Mouse (Mus musculus): Measurements from ENCODE around the gene Gm11172. TPM values are rescaled to one million over a fixed set of nuclear protein-coding genes. Genes with fewer than 3 reads are reported as not detected.
"Not testable (repeated sequence)": the region's sequence is repeated elsewhere in the genome, so short reads cannot be mapped to it uniquely, and the experiment has no call there.

Gm11172 gene
- polyA plus RNA-seq, 1 experiment from 2014 or later: not detected

- ATAC-seq (ENCODE audit: low FRiP score): no peak
- H3K4me2 ChIP-seq: no peak overlapping the region
- H3K9ac ChIP-seq: no peak overlapping the region
Observed at GRCm38 (mm10) chr16:10786782-10787547, 25.8 kb upstream of the Gm11172 start.

DNA sequence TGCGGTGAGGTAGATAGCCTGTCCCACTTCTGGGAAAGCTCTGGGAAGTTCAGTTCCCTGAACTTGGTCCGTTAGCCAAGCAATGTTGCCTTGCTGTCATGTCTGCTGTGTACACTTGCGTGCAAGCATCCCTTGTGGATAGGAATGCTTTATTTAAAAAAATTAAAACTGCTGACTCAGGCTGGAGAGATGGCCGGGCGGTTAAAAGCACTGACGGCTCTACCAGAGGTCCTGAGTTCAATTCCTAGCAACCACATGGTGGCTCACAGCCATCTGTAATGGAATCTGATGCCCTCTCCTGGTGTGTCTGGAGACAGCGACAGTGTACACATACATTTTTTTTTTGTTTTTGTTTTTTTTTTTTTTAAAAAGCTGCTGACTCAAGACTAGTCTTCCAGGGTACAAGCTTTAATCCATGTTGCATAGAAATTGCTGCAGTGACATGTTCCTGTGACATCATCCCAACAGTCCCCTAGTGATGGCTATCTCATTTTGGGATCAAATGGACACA, 25.1 kb upstream of the Gm11172 start:
- 80% methylated on average over 7 of the region's 7 CpGs for WGBS
- H3K4me1 ChIP-seq (replicated peaks): peaks cover 28% of the 10 kb centered on the region
- no peak overlapping the region for H3K9ac ChIP-seq
- no peaks in the 10 kb centered on the region for H3K9me3 ChIP-seq
- no peak for ATAC-seq (ENCODE audit: low FRiP score)
- no peaks in the 10 kb centered on the region for H3K36me3 ChIP-seq
- no peak overlapping the region for H3K4me3 ChIP-seq
- no peak overlapping the region for H3K27ac ChIP-seq
- peaks cover 22% of the 10 kb centered on the region for H3K27me3 ChIP-seq
- H3K4me2 ChIP-seq: no peak overlapping the region

More at GRCm38 (mm10) chr16:10786782-10787547, 25.8 kb upstream of the Gm11172 start:
- WGBS: 60% methylated on average over 4 of the region's 4 CpGs
- H3K4me1 ChIP-seq (replicated peaks): peaks cover 33% of the 10 kb centered on the region
- H3K27me3 ChIP-seq: peaks cover 24% of the 10 kb centered on the region
- no peaks in the 10 kb centered on the region for H3K36me3 ChIP-seq
- H3K9me3 ChIP-seq: no peaks in the 10 kb centered on the region
- H3K4me3 ChIP-seq: no peak overlapping the region
- H3K27ac ChIP-seq: no peak overlapping the region

DNA sequence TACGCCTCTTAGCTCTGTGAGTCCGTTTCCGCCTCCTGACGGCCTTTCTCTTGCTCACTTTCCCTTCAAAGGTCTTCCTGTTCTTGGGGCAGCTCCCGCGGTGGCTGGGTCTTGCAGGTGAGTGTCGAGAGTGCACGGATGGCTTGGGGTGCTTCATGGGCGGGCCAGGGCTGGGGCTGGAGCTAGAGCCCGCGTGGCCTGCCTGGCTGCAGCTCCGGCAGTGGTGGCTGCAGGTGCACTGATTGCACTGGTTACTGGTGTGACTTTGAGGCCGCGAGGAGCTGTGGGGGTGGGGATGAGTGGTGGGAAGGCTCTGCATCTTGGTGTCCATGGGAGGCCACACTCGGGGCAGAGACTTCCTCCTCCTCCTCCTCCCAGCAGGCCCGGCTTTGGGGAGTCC, 24.4 kb upstream of the Gm11172 start, which contains the start of gene Tnp2:
Tnp2 (minus strand) TSS at position 390 of the 400 bp plus-strand sequence.
- no peaks in the 10 kb centered on the region for H3K36me3 ChIP-seq
- WGBS: 53% methylated on average over 16 of the region's 16 CpGs
- H3K4me2 ChIP-seq: no peak within 1 kb of the TSS
- no peaks in the 10 kb centered on the region for H3K9me3 ChIP-seq
- no peak for ATAC-seq (ENCODE audit: low FRiP score)
- H3K9ac ChIP-seq: no peak within 1 kb of the TSS
- H3K4me1 ChIP-seq (replicated peaks): peaks cover 23% of the 10 kb centered on the region
- no peak within 1 kb of the TSS for H3K4me3 ChIP-seq
- H3K27me3 ChIP-seq: peaks cover 15% of the 10 kb centered on the region
- no peak within 1 kb of the TSS for H3K27ac ChIP-seq

- no peak overlapping the region for H3K4me3 ChIP-seq
- H3K9ac ChIP-seq: no peak overlapping the region
- peaks cover 9% of the 10 kb centered on the region for H3K27me3 ChIP-seq
- H3K4me2 ChIP-seq: no peak overlapping the region
- H3K36me3 ChIP-seq: no peaks in the 10 kb centered on the region
- peaks cover 22% of the 10 kb centered on the region for H3K4me1 ChIP-seq (replicated peaks)
- no peak for ATAC-seq (ENCODE audit: low FRiP score)
- H3K27ac ChIP-seq: no peak overlapping the region
- 64% methylated on average over 4 of the region's 4 CpGs for WGBS
- H3K9me3 ChIP-seq: no peaks in the 10 kb centered on the region
Observed at GRCm38 (mm10) chr16:10788866-10789265, 23.8 kb upstream of the Gm11172 start.

GRCm38 (mm10) chr16:10790702-10791101, 22.0 kb upstream of the Gm11172 start, which contains the start of gene Prm3:
Gene Prm3 (minus strand): TSS chr16:10790914.
- H3K9me3 ChIP-seq: no peaks in the 10 kb centered on the region
- H3K9ac ChIP-seq: no peak within 1 kb of the TSS
- no peak for ATAC-seq (ENCODE audit: low FRiP score)
- no peak within 1 kb of the TSS for H3K27ac ChIP-seq
- H3K4me2 ChIP-seq: no peak within 1 kb of the TSS
- no peak within 1 kb of the TSS for H3K4me3 ChIP-seq
- peaks cover 9% of the 10 kb centered on the region for H3K4me1 ChIP-seq (replicated peaks)
- H3K36me3 ChIP-seq: no peaks in the 10 kb centered on the region
- peaks cover 1% of the 10 kb centered on the region for H3K27me3 ChIP-seq
- WGBS: 84% methylated on average over 9 of the region's 9 CpGs

DNA sequence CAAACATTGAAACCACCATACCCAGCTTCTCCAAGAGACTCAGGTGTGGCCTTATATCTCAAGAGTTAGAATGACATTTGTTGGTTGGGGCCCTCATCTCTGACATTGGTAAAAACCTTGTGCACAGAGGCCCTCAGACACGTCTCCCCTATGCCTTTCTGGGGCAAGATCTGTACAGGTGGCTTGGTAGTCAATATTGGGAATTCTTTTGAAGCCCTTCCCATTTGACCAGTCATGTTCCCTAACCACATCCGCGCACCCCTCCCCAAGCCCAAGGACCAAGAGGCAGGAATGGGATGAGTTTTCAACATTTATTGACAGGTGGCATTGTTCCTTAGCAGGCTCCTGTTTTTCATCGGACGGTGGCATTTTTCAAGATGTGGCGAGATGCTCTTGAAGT, 16.7 kb upstream of the Gm11172 start, which contains the start of gene Prm2:
Prm2 (minus strand) TSS at position 101 of the 400 bp plus-strand sequence.
- Histone ChIP-seq H3K9ac (no peak within 1 kb of the TSS), H3K4me2 (no peak within 1 kb of the TSS), H3K9me3 (no peaks in the 10 kb centered on the region), H3K4me1 (replicated peaks) (no peaks in the 10 kb centered on the region), H3K36me3 (no peaks in the 10 kb centered on the region), H3K4me3 (no peak within 1 kb of the TSS), H3K27ac (no peak within 1 kb of the TSS), H3K27me3 (peaks cover 17% of the 10 kb centered on the region)
- WGBS: 82% methylated on average over 6 of the region's 6 CpGs
- no peak for ATAC-seq (ENCODE audit: low FRiP score)

DNA sequence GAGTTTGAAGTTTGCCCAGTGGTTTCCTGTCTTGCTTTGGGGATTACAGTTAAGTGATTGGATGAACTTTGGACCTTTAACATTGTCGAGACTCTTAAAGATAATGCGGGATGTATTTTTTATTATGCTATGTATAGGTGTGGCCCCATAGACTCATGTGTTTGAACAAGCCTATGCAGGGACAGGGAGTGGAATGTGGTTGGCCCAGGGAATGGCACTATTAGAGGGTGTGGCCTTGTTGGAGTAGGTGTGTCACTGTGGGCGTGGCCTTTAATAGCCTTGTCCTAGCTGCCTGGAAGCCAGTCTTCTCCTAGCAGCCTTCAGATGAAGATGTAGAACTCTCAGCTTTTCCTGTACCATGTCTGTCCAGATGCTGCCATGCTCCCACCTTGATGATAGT, 10.3 kb upstream of the Gm11172 start:
- H3K27ac ChIP-seq; H3K9me3 ChIP-seq; H3K9ac ChIP-seq; H3K4me1 ChIP-seq (replicated peaks); H3K4me2 ChIP-seq; H3K27me3 ChIP-seq; H3K4me3 ChIP-seq; H3K36me3 ChIP-seq; ATAC-seq (ENCODE audit: low FRiP score): not testable (repeated sequence)
- 90% methylated on average over 3 of the region's 3 CpGs for WGBS

GRCm38 (mm10) chr16:10805789-10806527, 6.8 kb upstream of the Gm11172 start, which contains the start of gene Prm1:
Gene Prm1 (minus strand): TSS chr16:10805839.
- no peak within 1 kb of the TSS for H3K4me3 ChIP-seq
- H3K27ac ChIP-seq: no peak within 1 kb of the TSS
- H3K9me3 ChIP-seq: no peaks in the 10 kb centered on the region
- H3K36me3 ChIP-seq: no peaks in the 10 kb centered on the region
- no peak for ATAC-seq (ENCODE audit: low FRiP score)
- 0 out of 2 replicates have a peak, but pooled peaks cover 3% of the 10 kb centered on the region for H3K27me3 ChIP-seq
- no peak within 1 kb of the TSS for H3K4me2 ChIP-seq
- no peaks in the 10 kb centered on the region; the same call in 1 of the 2 replicates for H3K4me1 ChIP-seq (replicated peaks)
- H3K9ac ChIP-seq: no peak within 1 kb of the TSS
- WGBS: 82% methylated on average over 10 of the region's 10 CpGs

- ATAC-seq (ENCODE audit: low FRiP score): no peak
- WGBS: 97% methylated on average over 1 of the region's 1 CpGs
- no peaks in the 10 kb centered on the region for H3K36me3 ChIP-seq
- H3K27ac ChIP-seq: no peak overlapping the region
- H3K4me2 ChIP-seq: no peak overlapping the region
- no peak overlapping the region for H3K9ac ChIP-seq
- no peaks in the 10 kb centered on the region for H3K9me3 ChIP-seq
- H3K4me1 ChIP-seq (replicated peaks): no peaks in the 10 kb centered on the region; the same call in 1 of the 2 replicates
- H3K4me3 ChIP-seq: no peak overlapping the region
- H3K27me3 ChIP-seq: 0 out of 2 replicates have a peak, but pooled peaks cover 4% of the 10 kb centered on the region
Observed at GRCm38 (mm10) chr16:10810376-10810775, 2.3 kb upstream of the Gm11172 start.

GRCm38 (mm10) chr16:10813726-10814125, 1.0 kb downstream of the Gm11172 start:
- H3K36me3 ChIP-seq: no peaks in the 10 kb centered on the region
- 0 out of 2 replicates have a peak, but pooled peaks cover 4% of the 10 kb centered on the region for H3K27me3 ChIP-seq
- H3K9me3 ChIP-seq: no peaks in the 10 kb centered on the region
- H3K4me1 ChIP-seq (replicated peaks): no peaks in the 10 kb centered on the region
- no peak overlapping the region for H3K27ac ChIP-seq
- no peak overlapping the region for H3K4me3 ChIP-seq
- 79% methylated on average over 4 of the region's 4 CpGs for WGBS
- no peak overlapping the region for H3K4me2 ChIP-seq
- no peak overlapping the region for H3K9ac ChIP-seq
- ATAC-seq (ENCODE audit: low FRiP score): no peak

DNA sequence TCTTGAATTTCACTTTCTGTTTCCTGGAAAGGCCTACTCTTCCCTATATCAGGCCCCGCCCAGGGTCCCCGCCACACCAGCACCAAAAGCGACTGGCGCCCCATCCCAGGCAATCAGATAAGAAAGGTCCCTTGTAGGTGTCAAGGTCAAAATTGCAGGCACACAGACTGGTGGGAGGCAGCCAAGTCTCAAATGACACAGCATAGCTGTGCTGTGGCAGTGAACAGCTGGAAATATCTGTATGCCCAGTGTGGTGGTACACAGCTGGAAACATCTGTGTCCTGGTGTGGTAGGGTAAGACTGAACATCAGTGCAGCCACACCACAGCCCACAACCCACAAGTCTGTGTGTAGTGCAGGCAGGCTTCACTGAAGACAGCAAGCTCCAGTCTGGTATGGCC, 2.1 kb downstream of the Gm11172 start:
- no peak for ATAC-seq (ENCODE audit: low FRiP score)
- no peaks in the 10 kb centered on the region for H3K36me3 ChIP-seq
- no peaks in the 10 kb centered on the region for H3K9me3 ChIP-seq
- 90% methylated on average over 4 of the region's 4 CpGs for WGBS
- H3K4me1 ChIP-seq (replicated peaks): no peaks in the 10 kb centered on the region
- H3K4me3 ChIP-seq: no peak overlapping the region
- H3K27ac ChIP-seq: no peak overlapping the region
- no peak overlapping the region for H3K4me2 ChIP-seq
- no peak overlapping the region for H3K9ac ChIP-seq
- 0 out of 2 replicates have a peak, but pooled peaks cover 4% of the 10 kb centered on the region for H3K27me3 ChIP-seq

DNA sequence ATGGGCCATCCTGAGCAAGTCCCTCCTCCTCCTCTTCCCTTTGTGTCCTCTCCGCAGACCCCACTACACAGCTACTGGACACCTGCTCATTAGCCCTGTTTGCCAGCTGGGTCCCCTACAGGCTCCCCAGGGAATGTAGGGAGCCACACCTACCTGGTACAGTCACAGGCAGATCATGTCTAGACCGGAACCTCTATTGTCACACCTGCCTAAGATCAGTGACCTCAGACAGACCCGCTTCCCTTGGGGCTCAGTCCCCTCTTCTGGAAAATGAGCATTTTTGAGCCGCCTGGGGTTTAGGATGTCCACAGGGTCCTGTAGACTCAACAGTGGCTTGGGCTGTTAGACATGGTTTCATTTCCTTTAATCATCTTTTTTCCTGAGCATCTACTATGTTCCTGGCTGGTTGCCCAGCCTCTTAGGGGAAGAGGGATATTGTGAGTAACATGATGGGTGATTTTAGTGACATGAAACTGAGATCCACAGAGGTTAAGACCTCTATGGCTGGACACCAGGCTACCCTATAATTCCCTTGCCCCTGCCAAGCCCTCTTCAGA, 5.9 kb downstream of the Gm11172 start:
- Histone ChIP-seq H3K27ac (no peak overlapping the region), H3K36me3 (no peaks in the 10 kb centered on the region), H3K4me3 (no peak overlapping the region), H3K4me2 (no peak overlapping the region), H3K9ac (no peak overlapping the region), H3K4me1 (replicated peaks) (no peaks in the 10 kb centered on the region), H3K9me3 (no peaks in the 10 kb centered on the region), H3K27me3 (no peaks in the 10 kb centered on the region)
- ATAC-seq (ENCODE audit: low FRiP score): no peak
- 70% methylated on average over 4 of the region's 4 CpGs for WGBS
